Mouse (Mus musculus): ENCODE results near the gene Ctnnal1.

DNA sequence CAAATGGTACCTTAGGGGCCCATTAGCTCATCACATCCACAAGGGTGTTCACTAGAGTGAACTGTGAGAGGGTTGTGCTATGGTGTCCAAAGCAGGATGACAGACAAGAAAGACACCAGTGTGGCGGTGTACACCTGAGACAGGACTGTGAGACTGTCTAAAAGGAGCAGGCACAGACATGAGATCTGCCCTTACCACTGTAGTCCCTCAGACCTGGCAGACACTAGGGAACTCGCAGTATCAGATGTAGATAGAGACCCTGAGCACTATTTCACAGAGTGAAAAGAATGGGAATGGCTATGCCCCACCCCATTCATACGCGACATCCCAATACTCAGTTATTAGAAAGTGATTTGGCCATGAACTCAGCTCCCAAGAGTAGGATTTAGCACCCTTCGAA lies 9.1 kb downstream of the Ctnnal1 start:
- TF ChIP-seq CTCF (IDR thresholded peaks at IDR 0.05; ENCODE audit: control insufficient read depth, insufficient read depth, insufficient read length) (no peak), MYOD1 (IDR thresholded peaks at IDR 0.05; ENCODE audit: control insufficient read depth, insufficient read length, low read depth) (no peak), USF1 (IDR thresholded peaks at IDR 0.05; ENCODE audit: low read depth) (no peak), MAX (IDR thresholded peaks at IDR 0.05) (no peak), FOSL1 (IDR thresholded peaks at IDR 0.05; ENCODE audit: insufficient read depth, low read length, poor library complexity, severe bottlenecking) (no peak), CEBPB (IDR thresholded peaks at IDR 0.05; ENCODE audit: low read depth) (no peak), MYOG (IDR thresholded peaks at IDR 0.05; ENCODE audit: control insufficient read depth, extremely low read depth, insufficient read length) (no peak)
